ENCODE assay signal across 13 mouse cellular contexts in genomic region chr6:114726681-114727080, GRCm38 (mm10).
A peak's percentile ranks its signal among the peaks of the same experiment; 100 is the strongest.
DNase-seq lines count a peak whose midpoint lies in the region; ATAC-seq and TF ChIP-seq lines count a peak whose summit lies in the region.
"Had no signal": no experiment of that assay in that cellular context is flagged by ENCODE, and none has a peak within 500 bp of the region (broad histone marks: within the 10 kb centered on the region; RNA-seq: fewer than 3 reads in every experiment).

No protein-coding gene starts in this region.

- no peak for TF ChIP-seq CTCF in hindbrain, postnatal 0 days (IDR thresholded peaks at IDR 0.05; ENCODE audit: low read depth)

- H3K36me3 ChIP-seq in hindbrain, postnatal 0 days (ENCODE audit: insufficient read depth, low read length) = no peaks in the 10 kb centered on the region
- H3K36me3 ChIP-seq: heart, embryonic 10.5 days; liver, embryonic 12.5 days had no signal

- no peaks in the 10 kb centered on the region for H3K27me3 ChIP-seq in hindbrain, postnatal 0 days (ENCODE audit: insufficient read depth, low read length)
- H3K27me3 ChIP-seq: liver, embryonic 12.5 days had no signal

- no peak overlapping the region for H3K4me3 ChIP-seq in hindbrain, postnatal 0 days (ENCODE audit: low read length)
- H3K4me3 ChIP-seq: gastrocnemius, adult 2 months; heart, embryonic 10.5 days; liver, embryonic 12.5 days had no signal

- H3K4me1 ChIP-seq in hindbrain, postnatal 0 days (ENCODE audit: insufficient read depth, low read length) = no peaks in the 10 kb centered on the region

- H3K9ac ChIP-seq in hindbrain, postnatal 0 days (replicated peaks; ENCODE audit: low read length) = no peak overlapping the region
- H3K9ac ChIP-seq: liver, embryonic 12.5 days had no signal

- no peaks in the 10 kb centered on the region for H3K9me3 ChIP-seq in hindbrain, postnatal 0 days (ENCODE audit: low read length)
- H3K9me3 ChIP-seq: heart, embryonic 10.5 days; liver, embryonic 12.5 days had no signal

- WGBS in hindbrain, postnatal 0 days = 38% methylated on average over 11 of the region's 11 CpGs

- ATAC-seq in hindbrain, postnatal 0 days = no peak
- ATAC-seq in erythroid progenitor cell, adult 5-6 weeks (replicated peaks; ENCODE audit: low FRiP score, poor library complexity, severe bottlenecking) = no peak
- ATAC-seq: liver, embryonic 12.5 days had no signal

- H3K4me2 ChIP-seq in hindbrain, postnatal 0 days (ENCODE audit: low read depth, low read length) = no peak overlapping the region
- H3K4me2 ChIP-seq: liver, embryonic 12.5 days had no signal

- peak; percentile 35 for DNase-seq in embryo, embryonic 10.5 days (ENCODE audit: low spot score)
- no peak for DNase-seq in embryo, embryonic 9.5 days (ENCODE audit: extremely low spot score)
- DNase-seq in thymus, postnatal 0 days (ENCODE audit: low spot score) = peak; percentile 24
- no peak for DNase-seq in thymus, postnatal 14 days
- peak; percentile 45 for DNase-seq in hindbrain, postnatal 0 days (ENCODE audit: low spot score)
- no peak for DNase-seq in B cell, adult 2 months
- no peak for DNase-seq in frontal cortex, postnatal 14 days (ENCODE audit: low spot score in 2 of 2)
- DNase-seq: cerebellum, adult 11-12 months; gastrocnemius, adult 2 months; kidney, adult 8-10 months had no signal

- H3K27ac ChIP-seq in hindbrain, postnatal 0 days = no peak overlapping the region
- H3K27ac ChIP-seq: gastrocnemius, adult 2 months; liver, embryonic 12.5 days had no signal

Comparison
In these comparisons a context has a peak if more than half of its experiments do, and no peak if none do; other contexts are left out.
1. DNase-seq: peak in embryo, embryonic 10.5 days (single experiment), thymus, postnatal 0 days (single experiment) and hindbrain, postnatal 0 days (single experiment); none in embryo, embryonic 9.5 days (single experiment), thymus, postnatal 14 days (single experiment), B cell, adult 2 months (0 of 2) and frontal cortex, postnatal 14 days (0 of 2).